Mouse (Mus musculus): ENCODE data around the gene Ino80e.
A peak's percentile ranks its signal among the peaks of the same experiment; 100 is the strongest.
"Not testable (repeated sequence)": the region's sequence is repeated elsewhere in the genome, so short reads cannot be mapped to it uniquely, and the experiment has no call there.

Gene Ino80e

DNA sequence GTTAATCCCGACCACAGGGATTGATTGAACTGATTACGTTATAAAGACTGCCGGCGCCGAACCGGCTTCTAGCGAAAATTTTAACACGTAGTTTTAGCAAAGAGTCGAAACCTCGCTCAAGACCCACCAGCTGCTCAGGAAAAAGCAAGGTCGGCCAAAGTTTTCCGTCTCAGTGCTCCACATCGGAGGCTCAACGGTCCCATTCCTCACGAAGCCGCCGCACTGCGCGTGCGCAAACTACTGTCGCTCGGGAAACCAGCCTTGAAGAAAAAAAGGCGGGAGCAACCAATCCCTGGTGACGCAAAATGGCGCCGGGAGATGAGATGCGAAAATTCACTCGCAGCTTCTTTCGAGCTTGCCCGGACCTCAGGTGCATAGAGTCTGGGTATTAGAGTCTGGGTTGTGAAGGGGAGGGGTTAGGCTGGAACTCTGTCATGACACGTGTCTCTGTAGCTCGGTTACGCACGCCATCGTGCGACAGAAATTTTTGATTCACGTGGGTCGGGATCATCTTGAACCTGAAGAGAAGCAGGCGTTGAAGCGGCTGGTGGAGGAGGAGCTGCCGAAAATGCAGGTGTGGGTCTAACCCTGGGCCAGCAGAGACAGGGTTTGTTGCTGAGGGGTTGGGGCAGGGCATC lies at the start of gene Ino80e:
Gene Ino80e, minus strand, starts transcription at position 231 of the 638 bp plus-strand sequence.
- DNase-seq (ENCODE audit: low read depth, low spot score), result peak; percentile 95

DNA sequence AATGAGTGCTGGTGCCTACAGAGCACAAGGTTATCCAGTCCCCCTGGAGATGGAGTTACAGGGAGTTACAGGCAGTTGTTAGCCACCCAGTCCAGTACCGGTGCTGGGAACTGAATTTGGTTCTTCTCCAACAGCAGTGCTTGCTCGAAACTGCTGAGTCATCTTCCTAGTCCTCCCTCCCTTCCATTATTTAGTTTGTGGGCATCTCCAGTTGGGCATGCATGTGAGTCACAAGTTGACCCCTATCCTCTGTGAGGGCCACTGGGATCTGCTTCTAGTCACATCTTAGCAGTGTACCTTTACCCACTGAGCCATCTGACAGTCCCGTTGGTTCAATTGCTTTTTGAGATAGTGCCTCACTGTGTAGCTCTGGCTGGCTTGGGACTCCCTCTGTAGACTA lies 43.4 kb upstream of the Ino80e start:
- DNase-seq (ENCODE audit: low read depth, low spot score), result no peak

DNA sequence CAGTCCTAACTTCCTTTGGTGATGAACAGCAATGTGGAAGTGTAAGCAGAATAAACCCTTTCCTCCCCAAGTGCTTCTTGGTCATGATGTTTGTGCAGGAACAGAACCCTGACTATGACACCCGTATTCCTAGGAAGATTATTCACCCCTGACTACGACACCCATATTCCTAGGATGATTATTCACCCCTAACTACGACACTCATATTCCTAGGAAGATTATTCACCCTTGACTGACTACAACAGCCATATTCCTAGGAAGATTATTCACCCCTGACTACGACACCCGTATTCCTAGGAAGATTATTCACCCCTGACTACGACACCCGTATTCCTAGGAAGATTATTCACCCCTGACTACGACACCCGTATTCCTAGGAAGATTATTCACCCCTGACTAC lies 37.6 kb upstream of the Ino80e start:
- not testable (repeated sequence) for DNase-seq (ENCODE audit: low read depth, low spot score)

DNA sequence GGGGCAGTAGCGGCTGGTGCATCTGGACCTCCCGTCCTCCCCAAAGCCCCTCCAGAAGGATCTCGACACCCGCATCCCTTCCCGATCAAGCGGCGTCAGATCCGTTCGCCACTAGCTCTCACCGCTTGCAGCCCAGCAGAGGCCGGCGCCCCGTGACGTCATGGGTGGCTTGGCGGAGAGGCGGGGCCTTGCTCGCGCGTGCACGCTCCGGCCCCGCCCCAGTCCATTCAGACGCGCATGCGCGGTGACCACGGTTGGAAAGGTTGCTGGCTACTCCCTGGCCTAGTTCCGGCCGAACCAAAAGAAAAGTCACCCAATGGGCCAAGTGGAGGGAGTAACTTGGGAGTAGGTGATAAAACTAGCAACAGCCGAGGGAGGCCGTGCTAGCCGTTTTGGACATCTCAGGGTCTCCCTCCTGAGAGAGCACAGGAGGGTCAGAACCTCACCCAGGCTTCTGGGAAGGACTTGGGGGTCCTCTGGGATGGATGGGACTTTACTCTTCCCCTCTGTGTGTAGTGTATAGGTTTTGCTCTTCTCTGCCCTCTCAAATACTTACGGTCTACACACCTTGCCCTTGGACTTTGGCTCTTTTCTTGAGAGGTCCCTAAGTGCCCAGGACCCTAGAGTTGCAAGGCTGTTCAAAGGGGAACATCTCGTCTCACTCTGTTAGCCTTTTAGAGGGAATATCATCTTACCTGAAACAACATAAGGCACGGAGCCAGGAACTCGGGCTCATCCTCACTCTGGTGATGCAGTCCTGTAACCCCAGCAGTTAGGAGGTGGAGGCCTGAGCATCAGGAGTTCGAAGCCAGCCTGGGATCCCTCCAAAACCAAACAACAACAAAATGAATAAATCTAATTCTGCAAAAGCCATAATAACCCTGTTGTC lies 36.2 kb upstream of the Ino80e start:
- DNase-seq (ENCODE audit: low read depth, low spot score), result peak; percentile 94

DNA sequence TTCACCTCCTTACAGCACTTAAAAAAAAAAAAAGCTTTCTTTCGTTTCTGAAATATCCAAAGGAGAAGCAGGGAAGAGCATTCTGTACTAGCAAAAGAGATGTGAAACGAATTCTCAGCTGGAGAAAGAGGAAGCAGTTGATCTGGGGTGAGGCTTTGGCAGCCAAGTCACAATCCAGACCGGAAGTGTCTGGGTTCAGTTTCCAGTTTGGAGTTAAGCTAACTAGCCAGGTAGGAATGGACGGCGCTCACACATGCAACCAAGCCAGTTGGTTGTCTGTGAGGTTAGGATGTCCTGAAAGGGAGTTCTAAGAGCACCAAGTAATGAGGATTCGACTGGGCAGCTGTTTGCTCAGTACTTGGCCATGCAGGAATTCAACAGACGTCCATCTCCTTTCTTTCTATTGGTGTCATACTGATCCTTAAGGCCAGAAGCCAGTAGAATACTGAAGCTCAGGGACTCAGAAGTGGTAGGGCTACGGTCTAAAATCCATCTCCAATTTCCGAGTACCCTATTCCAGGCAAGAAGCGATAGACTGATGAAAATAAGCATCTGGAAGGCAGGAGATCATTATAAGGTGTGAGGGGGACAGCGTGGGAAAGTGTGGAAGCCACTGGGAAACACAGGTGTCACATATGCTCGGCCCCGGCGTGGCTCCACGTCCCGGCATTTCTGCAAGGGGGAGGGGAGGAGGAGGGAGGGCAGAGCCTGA lies 35.4 kb upstream of the Ino80e start:
- DNase-seq (ENCODE audit: low read depth, low spot score), result peak; percentile 77

DNA sequence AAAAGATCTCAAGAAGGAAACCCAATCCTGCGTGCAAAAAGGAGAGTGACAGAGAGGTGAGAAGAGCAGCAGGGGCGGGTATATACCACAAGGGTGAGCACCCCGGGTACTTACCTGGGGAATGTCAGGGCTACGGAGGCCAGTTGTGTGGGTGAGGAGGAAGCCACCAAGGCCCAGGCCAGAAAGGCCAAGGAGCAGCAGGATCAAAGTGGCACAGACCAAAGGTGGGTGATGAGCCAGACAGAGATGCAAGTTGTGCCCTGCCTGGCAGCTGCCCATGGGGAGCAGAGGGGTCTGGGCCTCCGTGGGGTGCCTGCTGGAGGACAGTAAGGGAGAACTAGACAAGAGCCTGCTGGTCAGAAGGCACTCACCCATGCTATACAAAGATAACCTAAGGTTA lies 34.7 kb upstream of the Ino80e start:
- no peak for DNase-seq (ENCODE audit: low read depth, low spot score)

DNA sequence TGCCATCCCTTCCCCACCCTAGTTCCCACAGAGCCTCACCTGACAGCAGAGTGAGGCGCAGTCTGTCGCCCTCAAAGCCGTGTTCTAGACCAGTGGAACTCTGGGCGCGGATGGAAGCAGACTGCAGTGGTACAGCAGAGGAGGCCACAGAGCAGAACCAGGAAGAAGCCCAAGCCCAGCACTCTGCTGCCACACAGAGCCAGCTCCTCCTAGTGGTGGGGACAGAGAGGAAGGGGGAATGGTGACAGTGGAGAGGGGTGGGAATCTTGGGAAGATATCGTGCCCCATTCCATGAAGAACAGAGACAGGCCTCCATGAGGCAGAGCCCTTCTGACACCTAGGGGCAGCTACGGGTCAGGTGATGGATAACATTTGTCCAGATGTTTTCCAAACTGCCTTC lies 26.7 kb upstream of the Ino80e start:
- DNase-seq (ENCODE audit: low read depth, low spot score), result peak; percentile 72

DNA sequence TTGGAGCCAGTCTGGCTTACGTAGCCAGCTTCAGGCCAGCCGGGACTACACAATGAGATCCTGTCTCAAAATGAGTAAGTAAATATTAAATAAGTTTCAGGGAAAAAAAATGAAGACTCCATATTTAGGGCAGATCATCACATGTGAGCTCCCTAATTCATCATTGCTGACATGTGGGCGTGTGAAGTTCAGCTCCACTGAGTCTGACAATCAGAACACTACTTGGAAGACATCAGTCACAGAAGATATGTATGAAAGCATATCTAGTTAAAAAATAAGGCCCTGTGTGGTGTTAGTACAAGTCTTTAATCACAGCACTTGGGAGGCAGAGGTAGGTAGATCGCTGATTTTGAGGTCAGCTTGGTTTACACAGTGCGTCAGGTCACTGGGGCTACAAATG lies 25.1 kb upstream of the Ino80e start:
- peak; percentile 90 for DNase-seq (ENCODE audit: low read depth, low spot score)

DNA sequence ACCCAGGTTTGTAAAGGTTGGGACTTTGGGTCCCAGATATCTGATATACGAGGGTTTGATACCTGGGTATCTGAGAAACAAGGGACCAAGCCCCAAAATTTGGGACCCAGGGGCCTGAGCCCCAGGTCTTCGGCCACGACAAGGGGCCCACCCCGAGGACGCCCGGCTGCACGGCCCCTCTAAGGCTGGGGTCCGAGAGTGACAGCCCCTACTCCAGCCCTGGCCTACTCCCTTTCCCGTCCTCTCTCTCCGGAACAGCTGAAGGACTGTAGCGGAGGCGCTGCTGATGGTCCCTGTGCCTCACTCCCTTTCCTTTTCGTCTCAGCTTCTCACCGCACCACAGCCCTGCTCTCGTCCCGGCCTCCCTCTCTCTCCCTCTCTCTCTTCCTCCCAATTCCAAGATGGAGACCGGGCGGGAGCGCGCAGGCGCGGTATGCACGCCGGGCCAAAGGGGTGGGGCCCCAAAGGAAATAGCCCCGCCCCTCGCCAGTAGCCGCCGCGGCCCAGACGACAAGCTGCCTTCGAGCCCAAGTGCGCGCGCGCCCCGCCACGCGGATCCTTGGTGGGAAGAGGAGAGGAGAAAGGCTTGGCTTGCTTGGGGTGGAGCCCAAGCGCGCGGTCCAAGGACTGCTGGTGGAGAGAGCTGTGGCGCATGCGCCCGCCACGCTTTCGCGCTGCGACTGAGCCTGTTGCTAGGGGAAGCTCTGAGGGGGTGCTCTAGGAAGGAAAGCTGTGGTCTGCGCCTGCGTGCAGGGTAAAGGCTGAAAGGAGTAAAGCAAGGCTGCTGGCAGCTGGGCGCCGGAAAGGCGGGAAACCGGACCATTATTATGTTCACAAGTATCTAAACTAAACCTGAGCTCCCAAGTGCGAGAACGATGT lies 22.3 kb upstream of the Ino80e start, which contains the start of gene Taok2:
Gene Taok2, minus strand, starts transcription at position 418 of the 879 bp plus-strand sequence.
- DNase-seq (ENCODE audit: low read depth, low spot score), result peak; percentile 98

DNA sequence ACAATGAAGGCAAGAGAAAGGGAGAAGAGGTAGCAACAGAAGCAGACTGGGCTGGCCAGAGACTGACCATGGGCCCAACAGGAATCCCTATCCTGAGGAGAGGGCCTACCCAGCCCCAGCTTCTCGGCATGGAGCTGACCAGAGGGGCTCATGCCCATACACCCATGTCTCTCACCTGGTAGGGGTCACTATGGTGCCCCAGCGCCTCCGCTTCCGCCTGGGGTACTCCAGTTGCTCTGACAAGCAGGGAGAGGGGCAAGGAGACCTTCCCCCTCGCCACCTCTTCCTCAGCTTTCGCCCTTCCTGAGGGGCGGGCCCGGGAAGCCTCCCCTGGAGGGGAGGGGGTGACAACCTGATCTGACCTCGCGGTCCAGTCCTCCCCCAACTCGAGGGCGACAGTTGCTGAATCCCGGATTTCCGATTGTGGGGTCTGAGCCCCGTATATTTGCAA lies 21.6 kb upstream of the Ino80e start:
- DNase-seq (ENCODE audit: low read depth, low spot score), result peak; percentile 51

DNA sequence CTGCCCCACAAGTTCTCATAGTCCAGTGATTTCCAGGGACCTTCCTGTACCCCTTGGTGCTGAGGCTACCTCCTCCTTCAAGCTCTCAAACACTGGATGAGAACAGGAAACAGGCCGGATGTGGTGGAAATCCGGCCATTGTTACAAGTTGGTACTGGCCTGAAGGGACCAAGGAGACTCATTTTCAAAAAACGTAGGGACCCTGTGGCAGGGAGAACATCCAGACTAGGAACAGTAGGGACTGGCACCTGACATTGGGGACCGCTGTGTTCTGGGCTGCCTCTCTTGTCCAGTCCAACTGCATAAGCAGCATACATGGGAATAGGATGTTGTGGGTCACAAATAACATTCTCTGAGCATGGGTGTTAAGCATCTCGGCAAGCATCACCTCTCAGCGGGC lies 18.9 kb upstream of the Ino80e start:
- DNase-seq (ENCODE audit: low read depth, low spot score), result no peak

DNA sequence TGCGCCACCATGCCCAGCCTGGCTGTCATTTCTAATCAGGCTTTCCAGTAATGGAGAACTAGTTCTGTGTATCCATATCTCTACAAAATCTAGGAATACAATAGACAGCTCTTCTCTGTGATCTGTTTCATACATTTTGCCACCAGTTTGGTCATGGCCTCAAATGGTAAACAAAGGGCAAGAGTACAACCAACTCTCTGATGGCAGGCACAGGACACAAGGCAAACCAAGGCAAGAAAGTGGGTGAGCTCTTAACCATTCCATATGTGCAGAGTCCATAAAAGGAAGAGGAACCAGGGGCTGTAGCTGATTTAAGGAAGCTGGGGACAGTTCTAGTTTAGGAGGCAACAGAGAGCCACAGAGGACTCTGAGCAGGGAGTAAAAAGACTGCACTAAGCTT lies 15.1 kb upstream of the Ino80e start:
- DNase-seq (ENCODE audit: low read depth, low spot score), result no peak

DNA sequence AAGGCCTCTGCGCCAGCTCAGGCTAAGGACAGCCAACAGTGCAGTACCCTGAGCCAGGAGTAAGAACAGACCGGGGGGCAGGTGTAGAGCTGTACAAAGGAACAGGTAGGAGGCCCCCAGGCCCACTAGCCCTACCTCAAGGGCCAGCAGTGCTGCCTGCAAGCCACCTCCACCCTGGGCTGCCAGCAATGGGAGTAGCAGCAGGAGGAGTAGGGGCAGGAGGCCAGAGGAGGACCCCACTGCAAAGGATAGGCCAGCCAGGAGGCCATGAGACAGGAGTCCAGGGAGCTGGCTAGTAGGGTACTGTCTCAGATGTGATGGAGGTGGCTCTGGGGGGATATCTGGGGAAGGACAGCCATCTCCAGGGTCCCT lies 8.3 kb upstream of the Ino80e start:
- no peak for DNase-seq (ENCODE audit: low read depth, low spot score)

DNA sequence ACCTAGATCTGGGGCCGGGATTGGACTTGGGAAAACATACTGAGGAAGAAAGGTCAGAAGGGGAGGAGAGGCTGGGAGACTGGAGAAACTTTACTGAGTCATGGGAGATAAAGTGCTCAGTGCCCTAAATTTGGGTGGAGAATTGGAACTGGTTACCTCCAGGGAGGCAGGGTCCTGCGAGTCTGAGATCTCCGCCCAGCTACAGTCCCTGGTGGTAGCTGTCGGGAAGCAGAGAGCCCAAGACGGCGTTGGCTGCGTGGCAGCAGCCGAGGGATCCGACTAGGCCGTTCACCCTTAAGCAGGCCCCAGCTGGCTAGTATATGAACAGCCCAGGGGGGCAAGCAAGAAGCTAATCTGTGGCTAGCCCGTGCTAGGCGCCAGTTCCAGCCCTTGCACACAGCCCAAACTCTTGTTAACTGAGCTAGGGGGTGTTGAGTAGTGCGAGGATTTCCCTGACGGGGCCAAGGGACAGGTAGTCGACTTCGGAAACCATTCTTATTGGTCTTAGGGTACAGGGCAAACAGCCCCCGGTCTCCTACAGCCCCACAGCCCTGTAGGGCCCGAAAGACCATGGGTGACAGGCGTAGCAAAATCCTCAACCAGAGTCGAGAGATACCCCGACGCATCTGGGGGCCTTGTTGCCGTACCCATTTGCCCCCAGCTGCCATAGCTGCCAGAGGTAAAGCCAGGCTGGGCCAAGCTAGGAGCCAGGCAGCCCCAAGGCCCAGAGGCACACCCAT lies 7.8 kb upstream of the Ino80e start:
- no peak for DNase-seq (ENCODE audit: low read depth, low spot score)

DNA sequence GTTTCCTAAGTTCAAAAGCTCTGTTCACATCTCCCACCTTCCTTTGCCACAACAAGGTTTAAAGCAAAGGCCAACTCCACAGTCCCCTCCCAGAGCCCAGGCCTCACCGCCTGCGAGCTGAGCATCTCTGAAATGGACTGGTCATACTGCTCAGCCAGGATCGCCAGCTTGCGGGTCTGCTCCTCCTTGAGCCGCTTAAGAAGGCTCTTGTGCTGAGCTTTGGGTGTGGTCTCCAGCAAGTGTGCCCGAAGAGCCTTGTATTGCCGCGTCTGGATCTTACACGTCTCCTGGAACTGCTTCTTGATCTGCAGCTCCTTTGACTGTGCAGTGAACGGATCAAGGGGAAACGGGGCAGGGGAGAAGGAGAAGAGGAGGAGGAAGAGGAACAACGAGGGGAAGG lies 5.8 kb upstream of the Ino80e start:
- DNase-seq (ENCODE audit: low read depth, low spot score), result no peak

DNA sequence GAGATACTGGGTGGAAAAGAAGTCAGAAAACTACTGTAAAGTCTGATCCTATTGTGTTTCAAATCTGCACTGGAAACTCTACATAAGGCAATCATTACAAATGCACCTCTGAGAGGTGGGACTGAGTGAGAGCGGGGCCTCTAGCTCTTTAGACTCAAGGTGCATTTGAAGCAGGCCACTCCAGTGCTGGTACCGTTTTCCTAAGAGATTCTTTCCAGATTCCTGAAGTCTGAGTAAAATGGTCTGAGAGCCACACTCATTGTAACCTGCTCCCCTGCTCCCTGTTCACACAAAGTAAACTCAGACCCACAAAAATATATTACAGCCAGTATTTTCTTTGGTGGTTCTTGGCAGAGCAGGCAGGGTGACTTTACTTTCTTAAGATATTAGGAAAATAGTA lies 5.4 kb upstream of the Ino80e start:
- no peak for DNase-seq (ENCODE audit: low read depth, low spot score)

DNA sequence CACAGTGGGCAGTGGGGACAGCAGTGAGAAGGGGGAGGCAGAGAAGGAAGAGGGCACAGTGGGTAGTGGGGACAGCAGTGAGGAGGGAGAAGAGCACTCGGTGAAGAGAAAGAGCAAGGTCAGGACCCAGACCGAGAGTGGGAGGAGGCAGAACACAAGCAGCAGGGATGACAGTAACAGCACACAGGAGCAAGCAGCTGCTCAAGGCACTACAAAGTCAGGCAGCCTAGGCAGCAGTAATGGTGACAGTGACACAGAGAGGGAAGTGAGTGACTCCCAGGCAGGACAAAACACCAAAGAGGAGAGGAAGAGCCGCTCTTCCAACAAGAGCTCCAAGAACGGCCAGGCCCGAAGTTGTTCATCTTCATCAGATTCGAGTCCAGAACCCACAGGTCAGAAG lies 1.6 kb upstream of the Ino80e start:
- no peak for DNase-seq (ENCODE audit: low read depth, low spot score)

DNA sequence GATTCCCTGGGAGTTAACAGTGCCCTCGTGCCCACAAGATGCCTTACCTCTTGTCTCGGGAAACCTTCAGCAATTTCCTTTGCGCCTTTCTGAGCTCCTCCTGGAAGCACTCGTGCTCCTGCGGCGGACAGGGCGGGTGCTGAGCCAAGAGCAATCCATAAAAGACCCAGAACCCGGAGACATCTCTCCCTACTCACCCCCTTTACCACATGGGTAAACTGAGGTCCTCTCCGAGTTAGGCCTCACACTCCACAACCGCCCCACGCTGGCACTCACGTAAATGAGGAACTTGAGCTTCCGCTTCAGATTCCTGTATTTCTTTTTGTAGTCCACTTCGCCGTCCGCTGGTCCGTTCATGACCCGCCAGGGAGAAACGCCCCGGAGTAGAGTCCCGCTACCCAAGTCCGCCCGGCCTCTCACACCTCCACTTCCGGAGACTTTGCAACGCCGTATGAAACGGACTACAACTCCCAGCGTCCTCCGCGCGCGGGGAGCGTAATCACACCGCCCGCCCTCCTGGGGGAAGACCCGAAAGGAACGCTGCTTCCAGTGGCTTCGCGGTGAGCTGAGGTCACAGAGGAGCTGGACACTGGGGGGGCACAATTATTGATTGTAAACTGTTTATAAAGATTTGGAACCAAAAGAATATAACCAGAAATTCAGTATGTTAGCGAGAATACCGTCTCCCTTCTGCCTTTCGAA lies 597 bp downstream of the Ino80e start, which contains the start of gene Hirip3:
Gene Hirip3, plus strand, starts transcription at position 544 of the 702 bp plus-strand sequence.
- DNase-seq (ENCODE audit: low read depth, low spot score), result peak; percentile 97

DNA sequence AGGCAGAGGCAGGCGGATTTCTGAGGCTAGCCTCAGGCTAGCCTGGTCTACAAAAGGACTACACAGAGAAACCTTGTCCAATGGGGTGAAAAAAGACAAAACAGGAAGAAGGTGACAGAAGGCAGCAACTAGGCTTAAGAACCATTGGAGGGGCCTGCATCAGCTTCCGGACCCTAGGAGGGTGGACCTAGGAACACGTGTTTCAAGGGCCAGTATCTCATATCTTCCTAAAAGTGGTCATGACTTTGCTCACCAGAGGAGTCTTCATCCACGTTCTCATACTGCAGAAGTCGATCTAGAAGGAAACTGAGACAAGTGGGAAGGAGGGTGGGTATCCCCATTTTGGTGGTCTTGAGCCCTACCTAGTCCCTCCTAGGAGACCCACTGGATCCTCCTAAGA lies 1.2 kb downstream of the Ino80e start:
- DNase-seq (ENCODE audit: low read depth, low spot score), result peak; percentile 58
